Mouse (Mus musculus): ENCODE measurements around the gene Tcirg1.

Tcirg1 gene

DNA sequence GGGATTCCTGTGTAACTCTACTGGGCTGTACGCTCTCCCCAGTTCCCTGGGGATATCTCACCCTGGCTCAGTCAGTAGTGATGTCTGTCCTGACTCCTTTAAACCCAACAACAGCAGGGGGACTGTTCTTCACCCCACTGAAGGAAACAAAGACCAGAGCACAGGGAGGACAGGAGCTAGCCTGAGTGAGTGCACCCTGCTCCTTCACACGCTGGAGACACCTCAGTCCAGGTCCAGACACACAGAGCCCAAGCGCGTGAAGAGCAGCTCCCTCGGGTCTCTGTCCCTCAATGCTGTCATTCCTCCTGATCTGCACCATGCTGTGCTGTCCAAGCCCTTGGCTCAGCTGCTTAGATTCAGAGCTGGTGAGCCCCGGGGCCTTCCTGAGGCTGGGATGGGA is 19.8 kb upstream of the Tcirg1 start:
- DNase-seq: no peak

GRCm38 (mm10) chr19:3926279-3926678 is 19.3 kb upstream of the Tcirg1 start:
- DNase-seq: no peak

DNA sequence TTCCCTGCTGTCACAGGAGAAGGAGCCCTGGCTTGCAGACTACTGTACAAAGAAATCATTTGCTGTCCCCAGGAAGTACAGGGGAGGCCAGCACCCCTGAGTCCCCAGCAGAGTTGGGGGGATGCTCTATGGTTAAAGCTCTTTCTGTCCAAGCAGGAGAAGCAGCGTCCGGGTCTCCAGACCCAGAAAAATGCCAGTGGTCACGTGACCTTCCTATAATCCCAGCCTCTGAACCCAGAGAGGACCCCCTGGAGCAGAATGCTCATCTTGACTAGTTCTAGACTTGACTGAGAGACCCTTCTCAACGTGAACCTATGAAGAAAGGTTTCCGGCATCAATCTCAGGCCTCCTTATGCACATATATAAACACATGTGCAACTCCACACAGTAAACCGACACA is 18.9 kb upstream of the Tcirg1 start:
- no peak for DNase-seq

DNA sequence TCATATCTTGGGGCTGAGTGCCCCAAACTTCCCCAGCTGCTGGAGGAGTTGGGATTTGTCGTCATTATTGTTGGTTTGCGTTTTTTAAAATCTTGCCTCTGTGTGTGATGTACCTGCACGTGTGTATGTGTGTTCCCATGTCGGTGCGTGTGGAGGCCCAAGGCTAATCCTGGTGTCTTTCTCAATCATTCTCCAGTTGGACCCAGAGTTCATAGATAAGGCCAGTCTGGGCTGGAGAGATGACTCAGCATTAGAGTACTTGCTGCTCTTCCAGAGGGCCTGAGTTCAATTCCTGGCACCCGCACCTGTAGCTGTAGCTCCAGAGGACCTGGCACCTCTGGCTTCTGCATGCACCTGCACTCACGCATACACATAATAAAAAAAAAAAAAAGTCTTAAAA is 17.9 kb upstream of the Tcirg1 start:
- no peak for DNase-seq

GRCm38 (mm10) chr19:3924190-3924589 is 17.3 kb upstream of the Tcirg1 start:
- no peak for DNase-seq

GRCm38 (mm10) chr19:3923586-3923985 is 16.7 kb upstream of the Tcirg1 start:
- peak; percentile 67 for DNase-seq

DNA sequence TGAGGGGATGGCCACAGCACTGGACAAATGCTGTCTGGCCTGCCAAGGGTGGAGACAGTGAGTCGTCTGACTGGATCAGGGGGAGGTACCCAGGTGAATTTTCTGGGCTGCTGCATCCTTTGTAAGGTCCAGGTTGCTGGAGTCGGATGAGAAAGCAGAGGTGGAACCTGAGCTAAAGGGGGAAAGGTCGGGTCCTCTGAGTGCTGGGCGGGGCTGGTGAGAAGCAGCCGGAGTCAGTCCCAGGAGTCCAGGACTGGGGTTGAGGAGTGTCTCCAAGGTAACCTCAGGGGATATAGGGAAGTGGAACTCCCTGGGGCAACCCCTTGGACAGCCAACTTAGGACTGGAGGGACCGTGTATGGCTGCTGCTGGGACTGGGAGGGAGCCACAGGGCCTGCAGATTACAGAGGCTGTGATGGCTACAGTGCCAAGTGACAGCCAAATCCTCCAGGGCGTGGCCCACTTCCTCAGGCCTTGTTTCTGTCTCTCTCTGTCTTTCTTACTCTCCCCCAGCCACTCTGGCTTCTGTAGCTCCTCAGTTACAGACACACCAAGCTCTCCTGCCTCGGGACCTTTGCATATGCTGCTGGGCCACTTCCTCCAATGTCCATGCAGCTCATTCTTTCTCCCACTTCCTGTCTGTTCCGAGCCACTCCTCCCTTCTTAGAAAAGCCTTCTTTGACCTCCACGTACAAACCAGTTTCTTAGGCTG is 15.9 kb upstream of the Tcirg1 start:
- DNase-seq: no peak

DNA sequence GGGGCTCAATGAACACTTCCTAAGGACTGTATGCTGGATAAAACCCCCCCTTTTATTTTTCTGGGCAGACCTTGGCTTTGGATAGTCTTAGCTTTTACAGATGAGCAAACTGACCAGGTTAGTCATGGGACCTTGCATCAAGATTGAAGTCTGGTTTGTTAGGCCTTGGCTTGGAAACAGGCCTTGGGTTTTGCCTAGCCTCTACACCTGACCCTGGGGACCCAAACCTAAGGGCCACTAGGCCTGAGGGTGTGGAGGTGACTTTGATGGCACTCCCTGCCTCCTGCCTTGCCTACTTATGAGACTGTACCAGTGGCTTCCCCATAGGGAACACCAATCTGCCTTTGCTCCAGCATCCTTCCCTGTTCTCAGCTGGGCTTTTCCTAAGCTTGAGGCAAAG is 13.0 kb upstream of the Tcirg1 start:
- DNase-seq: no peak

GRCm38 (mm10) chr19:3916727-3917126 is 9.8 kb upstream of the Tcirg1 start:
- no peak for DNase-seq

- DNase-seq: no peak
These were observed 7.6 kb upstream of the Tcirg1 start for GRCm38 (mm10) chr19:3914535-3914934.

GRCm38 (mm10) chr19:3913692-3914091 is 6.8 kb upstream of the Tcirg1 start:
- DNase-seq: no peak

GRCm38 (mm10) chr19:3912337-3913204 is 5.6 kb upstream of the Tcirg1 start, which contains the start of gene Ndufs8:
TSS of gene Ndufs8 (minus strand) at chr19:3912774.
- DNase-seq: peak; percentile 96

GRCm38 (mm10) chr19:3910206-3910605 is 3.3 kb upstream of the Tcirg1 start:
- DNase-seq: no peak

DNA sequence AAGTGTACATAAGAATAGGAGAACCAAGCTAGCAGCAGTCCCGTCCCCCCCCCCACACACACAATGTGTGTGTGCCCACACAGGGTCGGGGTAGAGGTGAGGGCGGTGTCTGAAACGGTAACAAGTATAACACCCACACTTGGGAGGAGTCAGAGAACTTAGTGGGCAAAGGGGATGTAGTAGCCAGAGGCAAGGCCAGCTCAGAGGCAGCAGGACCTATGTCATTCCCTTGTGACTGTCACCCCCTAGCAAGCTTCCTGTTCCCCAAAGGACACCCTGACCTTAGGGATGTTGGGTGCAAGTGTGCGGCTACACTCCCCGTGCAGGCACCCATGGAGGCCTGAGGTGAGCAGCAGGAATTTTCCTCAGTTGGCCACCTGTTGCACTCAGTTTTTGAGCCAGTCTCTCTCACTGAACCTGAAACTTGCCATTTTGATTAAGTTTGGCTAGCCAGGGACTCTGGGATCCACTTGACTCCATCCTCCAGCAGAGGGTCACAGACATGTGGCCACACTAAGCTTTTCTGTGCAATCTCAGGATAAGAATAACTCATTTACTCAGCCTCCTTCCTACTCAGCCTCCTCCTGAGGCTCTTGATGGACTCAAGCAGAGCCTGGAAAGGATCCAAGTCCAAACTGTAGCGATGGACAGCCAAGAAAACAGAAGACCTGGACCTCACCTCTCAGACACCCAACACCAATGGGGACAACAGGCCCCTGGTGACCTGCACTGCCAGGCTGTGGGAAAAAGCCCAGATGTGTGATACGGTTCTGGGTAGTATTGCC is 1.1 kb upstream of the Tcirg1 start:
- DNase-seq: no peak

- no peak for DNase-seq
These were observed 607 bp downstream of the Tcirg1 start for GRCm38 (mm10) chr19:3906326-3906725.

DNA sequence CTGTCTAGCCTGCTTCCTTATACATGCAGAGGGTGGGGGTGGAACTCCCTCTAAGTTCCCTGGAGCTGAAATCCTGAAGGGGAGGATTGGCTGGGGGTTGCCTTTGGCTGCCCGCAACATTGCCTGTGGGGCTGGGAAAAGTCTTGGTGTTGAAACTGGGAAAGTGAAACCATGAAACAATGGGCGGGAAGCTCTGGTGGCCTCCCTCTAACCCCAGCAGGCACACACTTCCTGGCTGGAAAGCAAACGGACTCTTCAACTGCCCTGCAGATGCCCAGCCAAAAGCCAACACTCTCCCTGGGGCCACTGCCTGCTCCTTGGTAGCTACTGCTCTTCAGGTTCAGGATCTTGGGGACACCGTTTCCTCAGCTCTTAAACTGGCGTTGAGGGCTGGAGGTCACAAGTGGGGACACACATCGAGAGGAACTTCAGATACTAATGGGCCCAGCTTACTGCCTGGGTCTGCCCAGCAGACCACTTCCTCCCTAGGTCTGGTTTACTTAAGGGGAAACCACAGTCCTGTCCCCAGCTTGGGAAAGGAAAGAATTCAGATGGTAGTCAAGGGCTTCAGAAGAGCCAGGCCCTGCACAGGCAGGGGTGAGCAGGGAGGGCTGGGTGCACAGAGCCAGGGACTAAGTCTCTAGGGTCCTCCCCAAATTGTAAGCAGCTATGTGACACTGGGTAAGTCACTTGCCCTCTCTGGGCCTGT is 1.5 kb downstream of the Tcirg1 start:
- DNase-seq: peak; percentile 61

DNA sequence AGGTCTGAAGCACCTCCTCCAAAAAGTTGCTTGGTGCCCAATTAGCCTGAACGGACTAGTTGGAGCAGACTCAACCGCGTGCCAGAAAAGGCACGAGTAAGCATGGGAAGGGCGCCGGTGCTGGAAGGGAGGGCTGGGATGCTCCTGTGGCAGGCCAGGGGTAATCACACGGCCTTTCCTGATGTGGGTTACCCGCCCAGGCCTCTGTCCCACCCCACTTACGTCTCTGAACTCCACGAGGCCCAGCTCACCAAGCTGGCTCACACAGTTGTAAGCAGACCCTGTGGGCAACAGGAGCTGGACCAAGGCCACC is 2.6 kb downstream of the Tcirg1 start:
- DNase-seq: no peak

DNA sequence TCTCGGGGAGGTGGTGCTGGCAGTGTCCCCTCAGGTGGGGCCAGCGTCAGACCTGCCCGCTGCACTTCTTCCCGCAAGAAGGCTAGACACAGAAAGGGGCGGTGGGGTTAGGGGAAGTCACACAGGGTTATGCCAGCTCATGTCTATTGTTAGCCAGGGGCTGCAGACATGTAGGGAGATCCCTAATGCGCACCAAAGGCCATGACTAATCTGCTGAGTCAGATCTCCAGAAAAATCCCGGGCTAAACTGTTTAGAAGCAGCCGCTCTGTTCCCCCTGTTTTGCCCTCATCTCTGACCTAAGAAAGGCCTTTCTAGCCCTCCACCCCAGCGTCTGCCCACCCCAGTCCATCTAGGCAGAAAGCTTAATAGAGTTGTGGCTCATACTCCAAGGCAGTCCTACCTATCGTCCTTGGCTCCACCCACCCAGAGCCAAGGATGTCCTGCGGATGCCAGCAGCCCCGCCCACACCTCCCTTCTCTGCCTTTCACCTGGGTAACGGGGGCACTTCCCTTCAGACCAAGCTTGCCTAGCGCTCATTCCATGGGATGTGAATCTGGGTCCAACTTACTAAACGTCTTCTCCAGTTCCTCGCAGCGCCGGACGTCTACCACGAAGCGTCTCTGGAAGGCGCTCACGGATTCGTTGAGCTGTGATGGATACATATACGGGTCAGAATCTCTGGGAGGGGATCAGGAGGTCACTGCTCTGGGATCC is 3.1 kb downstream of the Tcirg1 start:
- DNase-seq: no peak

DNA sequence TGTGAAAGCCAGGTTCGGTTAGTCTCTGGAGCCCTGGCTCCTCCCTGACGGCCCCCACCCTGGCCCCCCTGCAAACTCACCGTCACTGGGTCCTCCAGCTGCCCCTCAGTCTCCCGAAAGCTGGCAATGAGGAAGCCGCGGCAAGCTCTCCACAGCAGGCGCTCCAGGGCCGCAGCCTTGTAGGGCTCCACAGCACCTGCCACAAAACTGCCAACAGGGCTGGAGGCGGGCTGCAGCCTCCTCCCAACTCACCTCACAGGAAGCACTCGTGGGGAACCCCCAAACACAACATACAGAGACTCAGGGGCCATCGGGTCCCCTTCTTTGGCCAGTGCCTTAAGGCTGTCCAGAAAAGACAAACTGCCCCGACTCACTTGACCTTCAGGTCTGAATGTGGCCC is 4.0 kb downstream of the Tcirg1 start:
- no peak for DNase-seq

- no peak for DNase-seq
These were observed 7.3 kb downstream of the Tcirg1 start for GRCm38 (mm10) chr19:3899618-3900017.

- no peak for DNase-seq
These were observed 8.0 kb downstream of the Tcirg1 start for GRCm38 (mm10) chr19:3898952-3899351.

DNA sequence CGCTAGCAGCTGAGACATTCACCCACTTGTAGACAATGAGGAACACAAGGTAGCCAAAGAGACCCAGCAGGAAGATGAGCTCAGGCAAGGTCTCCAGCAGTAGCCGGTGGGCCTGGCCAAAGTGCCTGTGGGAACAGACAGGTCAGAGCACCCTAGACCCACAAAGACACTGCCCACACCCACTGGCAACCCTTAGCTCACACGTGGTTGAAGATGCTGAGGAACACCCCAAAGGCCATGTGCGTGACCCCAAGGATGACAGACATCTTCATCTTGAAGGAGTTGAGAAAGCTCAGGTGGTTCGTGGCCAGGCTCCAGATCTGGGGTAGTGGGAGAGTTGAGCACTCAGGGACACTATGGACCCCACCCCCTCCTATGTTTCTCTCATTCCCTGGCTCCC is 9.4 kb downstream of the Tcirg1 start:
- DNase-seq: no peak

All from kidney, postnatal 14 days (tissue).